Mouse (Mus musculus) mammary gland, adult 2 months (tissue): Measurements from ENCODE around the gene Chrna7. TPM values are rescaled to one million over a fixed set of nuclear protein-coding genes. Genes with fewer than 3 reads are reported as not detected.

Source experiments
- polyA plus RNA-seq: library from polyadenylated mRNA; depleted of rRNA; stranded (reverse); fragments of >200 nt; gene quantifications from 2 replicates; pipeline ENCODE4 v1.2.3, GENCODE M21; 2012; ENCODE audit warnings: low replicate concordance; rRNA removed

The Chrna7 gene
- 0.07 and 0.11 TPM in 2 replicates for polyA plus RNA-seq

GRCm38 (mm10) chr7:63212084-63212723 lies at the start of gene Chrna7:
Gene Chrna7, minus strand, starts transcription at chr7:63212569.

Other genes with a start within 250 kb of the Chrna7 start
- 0.06 and 0.10 TPM in 2 replicates for gene Otud7a, start 232.2 kb upstream of the Chrna7 start, polyA plus RNA-seq